Mouse (Mus musculus) ovary, postnatal 36 days (tissue): ENCODE results near the gene Vmn1r119.
"Not testable (repeated sequence)": the region's sequence is repeated elsewhere in the genome, so short reads cannot be mapped to it uniquely, and the experiment has no call there.

Source experiments
- DNase-seq: peaks from one replicate; pipeline ENCODE4 v3.0.0; 2022; ENCODE audit warnings: low spot score, mixed read lengths

Vmn1r119 gene

GRCm38 (mm10) chr7:21012355-21012754, at the start of gene Vmn1r119:
Vmn1r119 (minus strand) TSS chr7:21012455.
- not testable (repeated sequence) for DNase-seq

GRCm38 (mm10) chr7:21053684-21054083, 41.4 kb upstream of the Vmn1r119 start, which contains the start of gene Vmn1r120:
Vmn1r120 (minus strand) TSS chr7:21053784.
- DNase-seq = not testable (repeated sequence)
